Mouse (Mus musculus): ENCODE measurements at regions not wholly inside any gene's neighbourhood (a gene's known extent, or its start where the extent isn't known, plus 50 kb on each side); places are given as distances from the start of the nearest gene placed in this dataset.
"Not testable (repeated sequence)": the region's sequence is repeated elsewhere in the genome, so short reads cannot be mapped to it uniquely, and the experiment has no call there.

DNA sequence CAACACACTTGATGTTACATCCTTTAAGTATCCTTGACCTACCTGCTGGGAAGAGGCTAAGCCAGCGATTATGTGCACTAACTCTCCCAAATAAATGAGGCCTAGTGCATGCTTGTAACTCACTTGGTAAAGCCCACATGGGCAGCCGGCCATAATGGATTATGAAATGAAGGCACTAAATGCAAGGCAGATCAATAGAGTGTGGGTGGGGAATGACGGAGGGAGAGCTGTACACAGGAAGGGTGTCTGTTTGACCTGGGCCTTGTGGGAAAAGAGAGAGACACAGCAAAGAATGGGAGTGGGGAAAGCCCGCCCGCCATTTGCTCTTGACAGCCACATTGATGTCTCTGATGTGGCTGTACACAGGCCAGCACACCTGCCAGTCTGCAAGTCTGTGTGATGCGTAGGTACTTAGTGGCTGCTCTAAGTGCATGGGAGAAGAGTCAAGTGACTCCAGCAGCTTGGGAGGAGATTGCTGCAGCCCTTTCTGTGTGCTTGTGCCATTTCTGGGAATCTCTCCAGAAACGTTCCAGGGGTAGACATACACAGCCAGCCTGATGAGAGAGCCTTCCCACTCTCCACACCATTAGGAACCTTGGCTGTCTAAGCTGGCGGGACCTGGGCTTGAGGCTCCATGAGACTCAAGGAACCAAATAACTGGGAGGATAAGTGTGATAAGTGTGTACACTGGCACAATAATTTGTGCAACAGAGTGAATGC is 118.7 kb upstream of the Myt1l start:
- H3K27me3 ChIP-seq, result no peaks in the 10 kb centered on the region
- no peak overlapping the region for H3K4me2 ChIP-seq
- H3K9me3 ChIP-seq, result no peaks in the 10 kb centered on the region
- no peaks in the 10 kb centered on the region for H3K36me3 ChIP-seq
- no peak for ATAC-seq (ENCODE audit: insufficient number of reproducible peaks, insufficient read depth, low FRiP score, low TSS enrichment, low read depth)
- no peak overlapping the region for H3K4me3 ChIP-seq
- no peak overlapping the region for H3K27ac ChIP-seq
- 84% methylated on average over 8 of the region's 8 CpGs for WGBS
- no peak overlapping the region for H3K9ac ChIP-seq
- no peaks in the 10 kb centered on the region for H3K4me1 ChIP-seq

DNA sequence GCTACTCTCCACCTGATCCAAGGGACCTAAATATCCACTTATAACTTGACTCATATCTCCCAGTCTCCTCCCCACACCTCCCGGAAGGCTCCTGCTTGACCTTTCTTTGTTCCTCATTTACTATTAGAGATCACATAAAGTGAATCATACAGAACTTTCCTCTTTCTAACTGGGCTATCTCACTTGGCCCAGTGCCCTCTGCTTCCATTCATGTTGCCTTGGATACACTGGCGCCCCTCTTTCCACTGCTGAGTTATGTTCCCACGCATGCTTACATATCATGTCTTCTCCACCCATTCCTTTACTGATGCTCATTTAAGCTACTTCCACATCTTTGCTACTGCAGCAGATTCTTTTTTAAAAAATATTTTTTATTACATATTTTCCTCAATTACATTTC is 94.2 kb upstream of the Myt1l start:
- 86% methylated on average over 3 of the region's 3 CpGs for WGBS

DNA sequence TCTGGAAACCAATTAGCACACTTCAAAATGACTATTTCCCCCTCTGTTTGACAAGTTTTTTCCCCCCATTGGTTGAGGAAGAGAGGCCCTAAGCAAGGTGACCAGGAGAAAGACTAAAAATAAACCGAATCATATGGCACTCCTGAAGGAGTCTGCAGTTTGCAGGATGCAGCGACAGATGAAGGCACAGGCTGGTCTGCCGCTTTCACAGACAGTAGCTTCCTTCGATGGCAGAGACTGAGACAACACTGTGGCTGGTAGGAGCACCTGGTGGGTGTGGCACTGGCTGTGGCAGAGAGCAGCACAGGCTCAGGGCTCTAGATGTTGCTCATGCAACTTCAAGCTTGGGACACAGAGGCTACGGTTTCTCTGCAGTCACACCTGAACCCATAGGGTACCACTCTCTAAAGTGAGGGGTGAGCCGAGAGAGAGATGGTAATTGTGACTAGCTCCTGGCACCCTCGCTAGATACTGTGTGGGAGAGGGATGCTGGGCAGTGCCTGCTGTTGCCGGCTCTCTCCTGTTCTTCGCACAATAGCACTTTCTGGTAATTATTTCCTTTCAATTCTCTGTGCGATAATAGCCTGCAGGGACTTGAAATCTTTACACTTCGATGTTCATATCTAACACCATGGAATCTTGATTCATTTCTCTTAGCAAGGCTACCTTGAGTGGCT is 88.7 kb upstream of the Myt1l start:
- H3K36me3 ChIP-seq, result no peaks in the 10 kb centered on the region
- no peaks in the 10 kb centered on the region for H3K27me3 ChIP-seq
- H3K4me1 ChIP-seq, result no peaks in the 10 kb centered on the region
- no peak overlapping the region for H3K4me2 ChIP-seq
- WGBS, result 73% methylated on average over 11 of the region's 11 CpGs
- H3K4me3 ChIP-seq, result no peak overlapping the region
- H3K9me3 ChIP-seq, result no peaks in the 10 kb centered on the region
- H3K27ac ChIP-seq, result no peak overlapping the region
- no peak for ATAC-seq (ENCODE audit: insufficient number of reproducible peaks, insufficient read depth, low FRiP score, low TSS enrichment, low read depth)
- H3K9ac ChIP-seq, result no peak overlapping the region

More for the DNA sequence above, 94.2 kb upstream of the Myt1l start:
- no peak for ATAC-seq (ENCODE audit: insufficient number of reproducible peaks, insufficient read depth, low FRiP score, low TSS enrichment, low read depth)
- Histone ChIP-seq H3K36me3 (no peaks in the 10 kb centered on the region), H3K4me2 (no peak overlapping the region), H3K9me3 (no peaks in the 10 kb centered on the region), H3K27me3 (no peaks in the 10 kb centered on the region), H3K27ac (no peak overlapping the region), H3K4me1 (no peaks in the 10 kb centered on the region), H3K9ac (no peak overlapping the region), H3K4me3 (no peak overlapping the region)

DNA sequence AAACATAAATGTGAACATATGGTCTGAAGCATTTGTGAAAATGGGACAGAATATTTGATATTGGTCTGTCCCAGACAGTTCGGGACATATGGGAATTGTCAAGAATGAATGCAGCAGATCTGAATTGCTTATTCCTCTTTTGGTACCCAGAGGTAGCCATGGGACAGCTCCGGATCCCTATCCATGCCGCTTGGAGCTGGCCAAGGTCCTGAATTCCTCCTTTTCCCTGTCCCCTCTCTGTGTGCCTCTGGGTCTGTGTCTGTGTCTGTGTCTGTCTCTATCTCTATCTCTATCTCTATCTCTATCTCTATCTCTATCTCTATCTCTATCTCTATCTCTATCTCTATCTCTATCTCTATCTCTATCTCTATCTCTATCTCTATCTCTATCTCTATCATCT is 63.0 kb upstream of the Myt1l start:
- WGBS, result 8% methylated on average over 3 of the region's 3 CpGs
- H3K9ac ChIP-seq; H3K4me3 ChIP-seq; H3K36me3 ChIP-seq; H3K4me2 ChIP-seq; ATAC-seq (ENCODE audit: insufficient number of reproducible peaks, insufficient read depth, low FRiP score, low TSS enrichment, low read depth); H3K9me3 ChIP-seq; H3K27me3 ChIP-seq; H3K27ac ChIP-seq; H3K4me1 ChIP-seq: not testable (repeated sequence)

All from embryonic facial prominence, embryonic 13.5 days (tissue).